Mouse (Mus musculus): ENCODE results near the gene Zic3. TPM values are rescaled to one million over a fixed set of nuclear protein-coding genes. Genes with fewer than 3 reads are reported as not detected.
A peak's percentile ranks its signal among the peaks of the same experiment; 100 is the strongest.

Gene Zic3
- polyA plus RNA-seq, 1 experiment from 2014 or later, result 15.7 TPM

DNA sequence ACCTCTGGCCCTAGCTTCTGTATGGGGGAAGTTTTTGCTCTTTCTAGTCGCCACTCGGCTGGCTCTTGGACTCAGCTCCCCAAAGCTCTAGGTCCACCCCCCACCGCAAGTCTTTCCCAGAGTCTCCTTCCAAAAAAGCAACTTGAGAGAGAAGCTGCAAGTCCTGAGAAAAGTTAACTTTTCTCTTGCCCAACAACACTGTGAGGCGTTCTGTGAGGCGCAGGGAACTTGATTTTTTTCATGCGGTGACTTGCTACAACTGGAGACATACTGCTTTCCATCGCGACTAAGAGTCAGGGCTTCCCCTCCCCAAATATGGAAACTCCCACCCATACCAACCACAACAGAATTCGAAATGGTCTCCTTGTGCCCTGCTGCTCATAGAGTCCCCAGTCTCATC lies 5.1 kb downstream of the Zic3 start:
- no peak for ATAC-seq
- peaks cover 2% of the 10 kb centered on the region for H3K27me3 ChIP-seq (ENCODE audit: control insufficient read depth, insufficient read depth, low read depth, low read length)
- no peak overlapping the region for H3K4me3 ChIP-seq (ENCODE audit: low read depth, low read length)
- H3K4me1 ChIP-seq (ENCODE audit: control insufficient read depth, insufficient read depth, low read length), result no peaks in the 10 kb centered on the region
- no peaks in the 10 kb centered on the region for H3K9me3 ChIP-seq (replicated peaks; ENCODE audit: control insufficient read depth, low read length, poor library complexity, severe bottlenecking)
- H3K27ac ChIP-seq (ENCODE audit: low read length), result no peak overlapping the region
- peak overlapping the region; percentile 25; the same call in 1 of the 2 replicates for H3K4me2 ChIP-seq (ENCODE audit: low read length)
- WGBS, result 25% methylated on average over 9 of the region's 9 CpGs
- H3K36me3 ChIP-seq (ENCODE audit: control insufficient read depth, insufficient read depth, low read length), result no peaks in the 10 kb centered on the region
- no peak overlapping the region for H3K9ac ChIP-seq (ENCODE audit: low read depth, low read length)

GRCm38 (mm10) chrX:58028082-58028481 lies 5.6 kb downstream of the Zic3 start:
- Histone ChIP-seq H3K9me3 (replicated peaks; ENCODE audit: control insufficient read depth, low read length, poor library complexity, severe bottlenecking) (no peaks in the 10 kb centered on the region), H3K4me2 (ENCODE audit: low read length) (peak overlapping the region; percentile 25; the same call in 1 of the 2 replicates), H3K4me3 (ENCODE audit: low read depth, low read length) (no peak overlapping the region), H3K4me1 (ENCODE audit: control insufficient read depth, insufficient read depth, low read length) (no peaks in the 10 kb centered on the region), H3K27me3 (ENCODE audit: control insufficient read depth, insufficient read depth, low read depth, low read length) (peaks cover 2% of the 10 kb centered on the region), H3K36me3 (ENCODE audit: control insufficient read depth, insufficient read depth, low read length) (no peaks in the 10 kb centered on the region), H3K9ac (ENCODE audit: low read depth, low read length) (no peak overlapping the region), H3K27ac (ENCODE audit: low read length) (no peak overlapping the region)
- 13% methylated on average over 16 of the region's 16 CpGs for WGBS
- ATAC-seq, result no peak

GRCm38 (mm10) chrX:58028858-58029257 lies 6.4 kb downstream of the Zic3 start:
- Histone ChIP-seq H3K27me3 (ENCODE audit: control insufficient read depth, insufficient read depth, low read depth, low read length) (peaks cover 2% of the 10 kb centered on the region), H3K36me3 (ENCODE audit: control insufficient read depth, insufficient read depth, low read length) (no peaks in the 10 kb centered on the region), H3K27ac (ENCODE audit: low read length) (no peak overlapping the region), H3K9ac (ENCODE audit: low read depth, low read length) (no peak overlapping the region), H3K4me3 (ENCODE audit: low read depth, low read length) (no peak overlapping the region), H3K4me2 (ENCODE audit: low read length) (no peak overlapping the region; the same call in 1 of the 2 replicates), H3K9me3 (replicated peaks; ENCODE audit: control insufficient read depth, low read length, poor library complexity, severe bottlenecking) (no peaks in the 10 kb centered on the region), H3K4me1 (ENCODE audit: control insufficient read depth, insufficient read depth, low read length) (no peaks in the 10 kb centered on the region)
- no peak for ATAC-seq
- 25% methylated on average over 8 of the region's 8 CpGs for WGBS

DNA sequence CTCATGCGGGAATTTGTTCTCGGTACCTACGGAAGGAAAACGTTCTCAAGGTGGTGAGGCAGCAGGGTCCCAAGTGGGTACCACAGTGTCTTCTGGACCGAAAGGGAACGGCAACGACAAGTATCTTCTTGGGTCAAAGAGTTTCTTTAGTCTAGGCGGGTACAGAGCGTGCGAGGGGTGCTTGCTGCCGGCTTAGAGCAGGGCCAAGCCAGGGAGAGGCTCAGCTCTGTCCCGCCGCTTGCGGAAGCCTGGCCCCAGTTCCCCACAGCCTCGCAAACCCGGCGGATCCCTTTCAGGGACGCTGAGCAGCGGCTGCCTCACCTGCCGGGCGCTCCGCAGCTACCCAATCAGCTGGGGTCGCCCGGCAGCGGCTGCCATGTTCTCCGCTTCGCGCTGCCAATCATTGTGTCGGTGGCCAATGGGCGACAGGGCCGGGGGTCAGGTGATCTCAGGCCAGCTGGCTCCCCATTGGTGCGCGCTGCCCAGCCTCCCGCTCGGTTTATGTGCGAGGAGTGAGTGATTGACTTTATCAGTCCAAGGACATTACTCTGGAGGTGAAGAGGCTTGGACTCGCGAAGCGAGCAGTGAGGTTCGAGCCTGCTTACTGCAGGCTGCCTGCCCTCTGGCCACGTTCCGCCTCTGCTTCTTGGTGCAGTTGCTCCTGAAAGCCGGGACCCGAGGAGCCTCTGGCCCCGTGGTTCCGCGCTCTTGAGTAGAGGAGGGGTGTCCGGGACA lies 7.8 kb downstream of the Zic3 start:
- peak; percentile 95 for ATAC-seq
- Histone ChIP-seq H3K9me3 (replicated peaks; ENCODE audit: control insufficient read depth, low read length, poor library complexity, severe bottlenecking) (no peaks in the 10 kb centered on the region), H3K4me1 (ENCODE audit: control insufficient read depth, insufficient read depth, low read length) (no peaks in the 10 kb centered on the region), H3K4me3 (ENCODE audit: low read depth, low read length) (peak overlapping the region; percentile 47), H3K27me3 (ENCODE audit: control insufficient read depth, insufficient read depth, low read depth, low read length) (no peaks in the 10 kb centered on the region; the same call in 1 of the 2 replicates), H3K9ac (ENCODE audit: low read depth, low read length) (peak overlapping the region; percentile 59; the same call in 1 of the 2 replicates), H3K27ac (ENCODE audit: low read length) (peak overlapping the region; percentile 80), H3K4me2 (ENCODE audit: low read length) (peak overlapping the region; percentile 49), H3K36me3 (ENCODE audit: control insufficient read depth, insufficient read depth, low read length) (no peaks in the 10 kb centered on the region)
- 15% methylated on average over 43 of the region's 48 CpGs for WGBS

DNA sequence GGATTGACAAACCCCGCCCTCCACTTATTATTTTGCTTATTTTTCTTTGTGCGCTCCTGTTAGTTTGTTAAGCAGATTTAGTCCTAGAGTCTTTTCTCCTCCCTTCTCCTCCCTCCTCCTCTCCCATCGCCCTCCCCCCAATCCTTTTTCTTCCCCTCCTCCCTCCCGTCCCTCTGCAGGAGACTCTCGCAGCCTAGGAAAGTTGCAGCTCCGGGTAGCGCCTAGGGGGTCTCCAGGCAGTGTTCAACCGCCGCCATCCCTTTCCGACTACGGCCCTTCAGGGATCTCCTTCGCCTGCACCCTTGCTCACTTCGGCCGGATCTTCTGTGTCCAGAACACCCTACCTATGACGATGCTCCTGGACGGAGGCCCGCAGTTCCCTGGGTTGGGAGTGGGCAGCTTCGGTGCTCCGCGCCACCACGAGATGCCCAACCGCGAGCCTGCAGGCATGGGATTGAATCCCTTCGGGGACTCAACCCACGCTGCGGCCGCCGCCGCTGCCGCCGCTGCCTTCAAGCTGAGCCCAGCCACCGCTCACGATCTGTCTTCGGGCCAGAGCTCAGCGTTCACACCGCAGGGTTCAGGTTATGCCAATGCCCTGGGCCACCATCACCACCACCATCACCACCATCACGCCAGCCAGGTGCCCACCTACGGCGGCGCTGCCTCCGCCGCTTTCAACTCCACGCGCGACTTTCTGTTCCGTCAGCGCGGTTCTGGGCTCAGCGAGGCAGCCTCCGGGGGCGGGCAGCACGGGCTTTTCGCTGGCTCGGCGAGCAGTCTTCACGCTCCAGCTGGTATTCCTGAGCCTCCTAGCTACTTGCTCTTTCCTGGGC lies 8.6 kb downstream of the Zic3 start:
- 26% methylated on average over 54 of the region's 56 CpGs for WGBS
- Histone ChIP-seq H3K36me3 (ENCODE audit: control insufficient read depth, insufficient read depth, low read length) (no peaks in the 10 kb centered on the region), H3K9me3 (replicated peaks; ENCODE audit: control insufficient read depth, low read length, poor library complexity, severe bottlenecking) (no peaks in the 10 kb centered on the region), H3K4me1 (ENCODE audit: control insufficient read depth, insufficient read depth, low read length) (no peaks in the 10 kb centered on the region), H3K4me2 (ENCODE audit: low read length) (peak overlapping the region; percentile 49), H3K4me3 (ENCODE audit: low read depth, low read length) (peak overlapping the region; percentile 47), H3K27ac (ENCODE audit: low read length) (peak overlapping the region; percentile 80), H3K27me3 (ENCODE audit: control insufficient read depth, insufficient read depth, low read depth, low read length) (no peaks in the 10 kb centered on the region; the same call in 1 of the 2 replicates), H3K9ac (ENCODE audit: low read depth, low read length) (peak overlapping the region; percentile 59)
- peak; percentile 52 for ATAC-seq

- H3K27ac ChIP-seq (ENCODE audit: low read length), result peak overlapping the region; percentile 80
- no peaks in the 10 kb centered on the region for H3K9me3 ChIP-seq (replicated peaks; ENCODE audit: control insufficient read depth, low read length, poor library complexity, severe bottlenecking)
- H3K9ac ChIP-seq (ENCODE audit: low read depth, low read length), result peak overlapping the region; percentile 59
- H3K27me3 ChIP-seq (ENCODE audit: control insufficient read depth, insufficient read depth, low read depth, low read length), result no peaks in the 10 kb centered on the region; the same call in 1 of the 2 replicates
- H3K4me3 ChIP-seq (ENCODE audit: low read depth, low read length), result peak overlapping the region; percentile 47
- H3K4me2 ChIP-seq (ENCODE audit: low read length), result peak overlapping the region; percentile 49
- H3K4me1 ChIP-seq (ENCODE audit: control insufficient read depth, insufficient read depth, low read length), result no peaks in the 10 kb centered on the region
- 17% methylated on average over 49 of the region's 56 CpGs for WGBS
- 0 out of 2 replicates have a peak, but pooled peaks have one; percentile 6 for ATAC-seq
- H3K36me3 ChIP-seq (ENCODE audit: control insufficient read depth, insufficient read depth, low read length), result no peaks in the 10 kb centered on the region
Measured at GRCm38 (mm10) chrX:58031671-58032605, 9.4 kb downstream of the Zic3 start.

DNA sequence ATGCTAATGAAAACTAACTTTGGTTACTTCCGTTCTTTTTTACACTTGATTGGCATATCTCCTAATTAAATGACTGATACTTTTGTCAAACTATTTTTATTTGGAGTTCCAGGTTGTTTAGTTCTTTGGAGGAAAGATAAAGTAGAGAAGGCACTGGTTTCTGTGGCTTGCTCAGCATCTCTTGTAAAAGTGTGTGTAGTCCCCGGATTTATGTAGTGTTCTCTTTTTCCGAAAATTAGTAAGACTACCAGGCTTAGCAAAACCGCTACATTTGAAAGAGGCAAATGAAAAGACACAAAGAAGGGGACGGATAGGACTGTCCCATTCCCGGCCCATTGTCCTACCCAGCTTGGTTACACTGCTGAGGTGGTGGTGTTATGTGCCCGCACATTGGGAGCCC lies 10.1 kb downstream of the Zic3 start:
- H3K9me3 ChIP-seq (replicated peaks; ENCODE audit: control insufficient read depth, low read length, poor library complexity, severe bottlenecking), result no peaks in the 10 kb centered on the region
- peak overlapping the region; percentile 49 for H3K4me2 ChIP-seq (ENCODE audit: low read length)
- H3K27ac ChIP-seq (ENCODE audit: low read length), result peak overlapping the region; percentile 80
- WGBS, result 22% methylated on average over 7 of the region's 7 CpGs
- H3K36me3 ChIP-seq (ENCODE audit: control insufficient read depth, insufficient read depth, low read length), result no peaks in the 10 kb centered on the region
- H3K4me1 ChIP-seq (ENCODE audit: control insufficient read depth, insufficient read depth, low read length), result no peaks in the 10 kb centered on the region
- H3K4me3 ChIP-seq (ENCODE audit: low read depth, low read length), result peak overlapping the region; percentile 47
- H3K27me3 ChIP-seq (ENCODE audit: control insufficient read depth, insufficient read depth, low read depth, low read length), result no peaks in the 10 kb centered on the region
- ATAC-seq, result no peak
- H3K9ac ChIP-seq (ENCODE audit: low read depth, low read length), result peak overlapping the region; percentile 46

GRCm38 (mm10) chrX:58033521-58033920 lies 11.0 kb downstream of the Zic3 start:
- Histone ChIP-seq H3K4me1 (ENCODE audit: control insufficient read depth, insufficient read depth, low read length) (no peaks in the 10 kb centered on the region), H3K9ac (ENCODE audit: low read depth, low read length) (peak overlapping the region; percentile 46)
- WGBS, result 16% methylated on average over 22 of the region's 22 CpGs

More at GRCm38 (mm10) chrX:58033521-58033920, 11.0 kb downstream of the Zic3 start:
- no peaks in the 10 kb centered on the region for H3K36me3 ChIP-seq (ENCODE audit: control insufficient read depth, insufficient read depth, low read length)
- peak overlapping the region; percentile 47 for H3K4me3 ChIP-seq (ENCODE audit: low read depth, low read length)
- H3K27ac ChIP-seq (ENCODE audit: low read length), result peak overlapping the region; percentile 80
- H3K27me3 ChIP-seq (ENCODE audit: control insufficient read depth, insufficient read depth, low read depth, low read length), result no peaks in the 10 kb centered on the region
- no peaks in the 10 kb centered on the region for H3K9me3 ChIP-seq (replicated peaks; ENCODE audit: control insufficient read depth, low read length, poor library complexity, severe bottlenecking)
- no peak for ATAC-seq
- peak overlapping the region; percentile 49 for H3K4me2 ChIP-seq (ENCODE audit: low read length)

All from midbrain, embryonic 16.5 days (tissue).